Mouse (Mus musculus): ENCODE data around the gene Rgl2. TPM values are rescaled to one million over a fixed set of nuclear protein-coding genes. Genes with fewer than 3 reads are reported as not detected.

Rgl2 gene
- total RNA-seq, 2 experiments from 2014 or later, result 54.7 to 58.6 TPM

DNA sequence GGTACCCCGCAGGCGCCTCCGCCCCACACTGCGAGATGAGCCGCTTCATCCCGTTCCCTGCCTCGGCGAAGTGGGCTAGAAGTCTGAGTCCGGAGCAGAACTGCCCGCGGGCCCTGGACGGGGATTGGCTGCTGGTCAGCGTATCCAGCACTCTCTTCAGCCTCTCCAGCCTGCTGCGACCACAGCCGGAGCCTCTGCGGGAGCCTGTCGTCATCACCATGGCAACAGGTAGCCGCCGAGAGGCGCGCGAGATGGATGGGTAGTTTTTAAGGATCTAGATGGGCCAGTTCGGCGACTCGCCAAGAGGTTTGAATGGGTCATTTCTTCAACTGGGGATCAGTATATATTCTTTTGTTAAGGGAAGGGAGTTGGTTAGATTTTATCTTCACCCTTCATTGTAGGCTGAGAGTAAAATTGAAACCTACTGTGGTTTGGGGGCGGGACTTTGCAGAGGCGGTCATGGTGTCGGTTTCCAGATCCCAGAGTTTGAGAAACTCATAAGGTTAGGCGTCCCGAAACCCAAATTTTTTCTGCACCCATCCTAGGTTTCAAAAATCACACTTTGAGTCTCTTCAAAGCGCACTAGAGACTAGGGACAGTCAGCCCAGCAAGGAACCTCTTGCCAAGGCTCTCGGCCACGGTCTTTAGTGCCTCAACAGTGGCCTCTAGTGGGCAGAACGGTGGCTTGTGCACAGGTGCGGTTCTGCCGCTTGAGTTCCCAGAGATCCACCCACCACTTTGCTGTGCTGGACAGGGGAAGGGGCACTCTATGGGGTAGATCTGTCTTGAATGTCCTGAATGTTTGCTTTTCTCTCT is 8.9 kb upstream of the Rgl2 start:
- intact Hi-C loops (cut with DNase I), result loop anchor here (1.0 kb wide), 1 partner anchor 22 kb away; no protein-coding TSS in a partner anchor
- peak; percentile 86 to 91 for DNase-seq

DNA sequence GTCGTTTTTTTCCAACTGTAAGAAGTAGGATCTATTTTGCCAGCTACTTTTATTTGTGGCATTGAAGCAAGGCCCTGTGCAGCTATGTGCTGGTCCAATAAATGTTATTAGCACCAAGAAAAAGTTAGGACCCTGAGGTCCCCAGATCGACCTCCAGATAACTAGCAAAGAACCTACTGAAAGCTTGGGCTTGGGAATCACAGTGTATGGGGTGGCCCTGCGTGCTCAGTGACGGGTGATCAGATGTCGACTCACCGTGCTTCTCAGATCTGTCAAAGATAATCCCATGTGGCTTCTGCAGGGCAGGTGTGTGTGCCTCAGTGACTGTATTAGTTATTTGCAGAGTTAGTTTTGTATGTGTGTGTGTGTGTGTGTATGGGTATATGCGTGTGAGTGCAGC is 8.0 kb upstream of the Rgl2 start:
- intact Hi-C loops (cut with DNase I), result loop anchor here (1.0 kb wide), 1 partner anchor 23 kb away; no protein-coding TSS in a partner anchor
- DNase-seq, result no peak

DNA sequence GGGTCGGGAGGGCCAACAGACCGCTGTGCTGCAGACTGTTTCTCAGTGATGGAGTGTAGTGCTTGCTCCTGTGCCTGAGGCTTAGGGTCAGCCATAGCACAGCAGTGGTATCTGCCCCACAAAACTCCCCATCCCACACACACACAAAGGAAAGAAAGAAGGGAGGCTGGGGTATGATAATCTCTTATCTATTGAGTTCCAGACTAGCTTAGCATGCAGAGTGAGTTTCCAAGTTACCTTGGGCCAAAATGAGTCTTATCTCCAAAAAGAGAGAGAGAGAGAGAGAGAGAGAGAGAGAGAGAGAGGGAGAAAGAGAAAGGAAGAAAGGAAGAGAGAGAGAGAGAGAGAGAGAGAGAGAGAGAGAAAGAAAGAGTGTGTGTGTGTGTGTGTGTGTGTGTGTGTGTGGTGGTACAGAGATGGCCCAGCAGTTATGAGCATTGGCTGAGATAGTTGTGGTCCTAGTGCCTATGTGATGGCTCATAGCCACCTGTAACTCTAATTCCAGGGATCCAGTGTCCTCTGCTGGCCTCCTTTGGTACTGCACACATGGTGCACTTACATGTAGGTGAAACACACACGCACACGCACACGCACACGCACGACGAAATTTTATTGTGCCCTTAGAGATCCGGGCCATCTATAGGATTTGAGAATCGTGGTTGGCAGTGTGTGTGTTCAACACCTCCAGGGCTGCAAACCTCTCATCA is 4.6 kb upstream of the Rgl2 start:
- intact Hi-C loops (cut with DNase I), result loop anchor here (2.0 kb wide), 1 partner anchor 30 kb away; no protein-coding TSS in a partner anchor
- DNase-seq, result peak in 1 of 2 experiments; percentile 52

DNA sequence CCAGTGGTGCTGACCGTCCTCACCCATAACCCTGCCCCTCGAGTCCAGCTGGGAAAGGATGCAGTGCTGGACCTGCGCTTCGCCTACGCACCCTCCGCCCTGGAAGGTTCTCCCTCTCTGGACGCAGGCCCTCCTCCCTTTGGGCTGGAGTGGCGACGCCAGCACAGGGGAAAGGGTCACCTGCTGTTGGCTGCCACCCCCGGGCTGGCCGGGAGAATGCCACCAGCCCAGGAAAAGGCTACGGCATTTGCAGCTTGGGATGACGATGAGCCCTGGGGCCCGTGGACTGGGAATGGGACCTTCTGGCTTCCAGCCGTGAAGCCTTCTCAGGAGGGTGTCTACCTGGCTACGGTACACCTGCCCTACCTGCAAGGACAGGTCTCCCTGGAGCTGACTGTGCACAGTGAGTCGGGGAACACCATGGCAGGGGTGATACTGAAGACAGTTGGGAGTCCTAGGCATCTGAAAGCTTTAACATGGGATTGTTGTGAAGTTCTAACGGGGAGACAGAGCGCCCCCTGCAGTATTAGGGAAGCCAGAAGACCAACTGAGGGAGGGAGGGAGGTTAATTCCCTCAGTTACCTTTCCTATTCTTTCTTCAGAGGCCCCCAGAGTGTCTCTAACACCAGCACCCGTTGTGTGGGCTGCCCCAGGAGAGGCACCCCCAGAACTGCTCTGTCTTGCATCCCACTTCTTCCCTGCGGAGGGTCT is 3.8 kb upstream of the Rgl2 start:
- DNase-seq, result no peak
- intact Hi-C loops (cut with DNase I), result loop anchor here (2.0 kb wide), 1 partner anchor 31 kb away; no protein-coding TSS in a partner anchor

DNA sequence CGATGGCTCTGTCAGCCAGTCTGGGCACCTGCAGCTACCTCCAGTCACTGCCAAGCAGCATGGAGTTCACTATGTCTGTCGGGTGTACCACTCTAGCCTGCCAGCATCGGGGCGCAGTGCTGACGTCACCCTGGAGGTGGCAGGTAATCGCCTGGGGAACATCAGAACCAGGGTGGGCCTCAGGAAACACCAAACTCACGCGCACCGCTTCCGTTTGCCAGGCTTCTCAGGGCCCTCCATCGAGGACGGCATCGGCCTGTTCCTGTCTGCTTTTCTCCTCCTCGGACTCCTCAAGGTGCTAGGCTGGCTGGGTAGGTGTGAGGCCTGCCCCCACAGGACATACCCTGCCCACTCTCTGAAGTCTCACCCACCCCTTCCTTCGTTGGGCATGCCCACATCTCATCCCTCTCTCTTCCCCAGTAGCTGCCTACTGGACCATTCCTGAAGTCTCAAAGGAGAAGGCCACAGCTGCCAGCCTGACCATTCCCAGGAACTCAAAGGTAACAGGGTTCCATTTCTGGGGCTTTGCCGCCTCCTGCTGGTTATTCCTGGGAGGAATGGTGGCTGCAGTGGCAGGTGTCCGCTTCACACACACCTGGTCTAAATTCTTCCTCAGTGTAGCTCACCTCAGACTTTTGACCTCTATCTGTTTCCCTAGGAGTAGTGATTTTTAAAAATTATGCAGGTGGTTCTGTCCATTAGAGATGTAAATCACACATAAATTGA is 3.0 kb upstream of the Rgl2 start:
- intact Hi-C loops (cut with DNase I), result no loop called here
- no peak for DNase-seq

DNA sequence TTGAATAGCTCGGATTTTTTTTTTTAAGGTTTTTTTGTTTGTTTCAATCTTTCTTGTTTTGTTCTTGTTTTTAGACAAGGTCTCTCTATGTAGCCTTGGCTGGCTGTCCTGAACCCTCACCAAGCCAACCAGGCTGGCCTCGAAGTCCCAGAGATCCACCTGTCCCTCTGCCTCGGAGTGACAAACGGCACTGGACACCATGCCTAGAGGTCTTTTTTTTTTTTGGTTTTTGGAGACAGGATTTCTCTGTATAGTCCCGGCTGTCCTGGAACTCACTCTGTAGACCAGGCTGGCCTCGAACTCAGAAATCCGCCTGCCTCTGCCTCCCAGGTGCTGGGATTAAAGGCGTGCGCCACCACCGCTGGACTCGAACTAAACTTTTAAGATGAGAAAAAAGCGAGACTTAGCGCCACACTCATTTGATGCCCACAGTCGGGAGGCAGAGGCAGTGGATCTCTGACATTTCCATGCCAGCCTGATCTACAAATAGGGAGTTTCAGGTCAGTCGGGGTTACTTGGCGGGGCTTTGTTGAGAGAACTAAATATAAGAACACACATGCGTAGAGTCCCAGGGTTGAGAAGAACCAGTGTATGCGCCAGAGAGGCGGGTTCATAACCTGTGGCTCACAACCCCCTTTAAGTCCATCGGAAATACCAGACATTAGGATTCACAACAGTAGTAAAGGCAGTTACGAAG is 944 bp upstream of the Rgl2 start:
- intact Hi-C loops (cut with DNase I), result no loop called here
- DNase-seq, result no peak

DNA sequence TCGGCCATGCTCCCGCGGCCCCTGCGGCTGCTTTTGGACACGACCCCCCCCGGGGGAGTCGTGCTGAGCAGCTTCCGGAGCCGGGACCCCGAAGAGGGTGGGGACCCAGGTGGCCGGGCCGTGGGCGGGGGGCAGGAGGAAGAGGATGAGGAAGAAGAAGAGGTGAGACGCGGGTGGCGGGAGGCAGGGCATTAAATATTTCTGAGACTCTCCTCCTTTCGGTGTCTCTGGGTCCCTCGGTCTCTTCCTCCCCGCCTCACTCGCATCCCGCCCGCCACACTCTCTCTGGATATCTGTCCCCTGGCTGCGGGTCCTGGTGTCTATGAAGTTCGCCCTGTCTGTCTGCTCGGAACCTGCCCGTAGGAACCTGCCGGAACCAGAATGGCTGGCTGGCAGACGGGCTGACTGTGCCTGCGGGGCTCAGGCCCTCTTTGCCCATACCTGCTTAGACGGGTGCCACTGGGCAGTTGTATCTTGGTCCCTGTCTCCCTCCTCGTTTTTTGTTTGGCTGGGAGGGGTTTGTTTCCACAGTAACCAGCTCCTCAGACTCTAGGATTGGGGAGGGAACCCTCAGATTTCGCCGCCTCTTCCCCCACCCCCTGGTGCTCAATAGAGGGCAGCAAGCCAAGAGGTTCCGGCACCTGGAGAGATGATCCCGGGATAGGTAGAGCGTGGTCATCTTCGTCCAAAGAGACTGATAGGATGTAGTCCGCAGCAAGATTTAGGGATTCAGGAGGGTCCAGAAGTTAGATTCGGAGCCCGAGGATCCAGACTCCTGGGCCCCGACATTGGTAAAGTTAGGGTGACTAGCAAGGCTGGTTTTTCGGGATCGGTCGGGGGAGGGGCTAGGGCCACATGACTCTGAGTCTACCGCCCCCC is 1.2 kb downstream of the Rgl2 start:
- peak; percentile 51 to 55 for DNase-seq
- intact Hi-C loops (cut with DNase I), result no loop called here

DNA sequence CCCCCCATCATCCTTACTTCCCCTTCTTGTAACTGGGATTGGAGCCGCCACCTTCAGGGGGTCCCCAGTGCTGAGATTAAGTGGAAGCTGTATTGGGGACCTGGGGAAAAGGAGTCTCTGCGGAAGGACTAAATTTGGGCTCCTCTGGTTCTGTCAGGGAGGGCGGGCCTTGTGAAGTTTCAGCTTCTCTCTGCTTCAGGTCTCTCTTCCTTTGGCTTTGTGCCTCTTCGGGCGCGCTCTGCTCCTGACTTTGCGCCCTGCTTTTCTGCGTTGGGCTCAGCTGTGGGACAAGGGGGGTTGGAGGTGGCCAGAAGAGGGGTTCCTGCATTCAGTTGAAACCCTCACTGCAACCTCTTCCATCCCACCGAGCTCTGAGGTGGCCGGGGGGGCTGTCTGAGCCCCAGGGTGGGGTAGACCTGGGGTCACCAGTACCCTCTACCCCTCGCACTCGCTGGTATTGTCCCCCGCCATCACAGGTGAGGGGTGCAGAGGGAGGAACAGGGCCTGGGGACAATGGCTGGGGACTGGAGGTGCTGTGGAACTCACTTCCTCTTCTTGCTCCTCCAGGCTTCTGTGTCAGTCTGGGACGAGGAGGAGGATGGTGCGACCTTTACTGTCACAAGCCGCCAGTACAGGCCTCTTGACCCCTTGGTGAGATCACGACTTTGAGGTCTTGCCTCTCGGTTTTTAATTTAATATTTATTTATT is 2.0 kb downstream of the Rgl2 start:
- DNase-seq, result no peak

DNA sequence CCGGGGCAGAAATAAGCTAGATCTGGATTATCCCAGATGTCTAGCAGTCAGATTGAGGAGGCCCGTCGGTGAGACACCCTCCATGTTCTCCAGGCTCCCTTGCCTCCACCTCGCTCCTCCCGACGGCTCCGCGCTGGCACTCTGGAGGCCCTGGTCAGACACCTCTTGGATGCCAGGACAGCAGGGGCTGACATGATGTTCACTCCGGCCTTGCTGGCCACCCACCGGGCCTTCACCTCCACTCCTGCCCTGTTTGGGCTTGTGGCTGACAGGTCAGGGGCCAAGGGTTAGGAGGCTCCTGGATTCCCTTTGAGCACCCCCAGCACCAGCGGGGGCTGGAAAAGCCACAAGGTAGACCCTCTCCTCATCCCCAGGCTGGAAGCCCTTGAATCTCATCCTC is 2.6 kb downstream of the Rgl2 start:
- no peak for DNase-seq
- intact Hi-C loops (cut with DNase I), result no loop called here

More for the DNA sequence above, 2.0 kb downstream of the Rgl2 start:
- intact Hi-C loops (cut with DNase I), result no loop called here

DNA sequence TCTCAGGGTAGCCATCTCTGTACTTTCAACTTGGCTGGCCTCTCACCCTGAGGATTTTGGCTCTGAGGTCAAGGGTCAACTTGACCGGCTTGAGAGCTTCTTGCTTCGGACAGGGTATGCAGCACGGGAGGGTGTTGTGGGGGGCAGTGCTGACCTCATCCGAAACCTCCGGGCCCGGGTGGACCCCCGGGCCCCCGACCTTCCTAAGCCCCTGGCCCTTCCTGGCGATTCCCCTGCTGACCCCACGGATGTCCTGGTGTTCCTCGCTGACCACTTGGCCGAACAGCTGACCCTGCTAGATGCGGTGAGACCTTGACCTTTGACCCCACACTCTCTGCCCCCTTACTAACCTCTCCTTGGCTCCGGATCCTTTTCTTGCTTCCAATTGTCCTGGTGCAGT is 3.1 kb downstream of the Rgl2 start:
- intact Hi-C loops (cut with DNase I), result no loop called here

DNA sequence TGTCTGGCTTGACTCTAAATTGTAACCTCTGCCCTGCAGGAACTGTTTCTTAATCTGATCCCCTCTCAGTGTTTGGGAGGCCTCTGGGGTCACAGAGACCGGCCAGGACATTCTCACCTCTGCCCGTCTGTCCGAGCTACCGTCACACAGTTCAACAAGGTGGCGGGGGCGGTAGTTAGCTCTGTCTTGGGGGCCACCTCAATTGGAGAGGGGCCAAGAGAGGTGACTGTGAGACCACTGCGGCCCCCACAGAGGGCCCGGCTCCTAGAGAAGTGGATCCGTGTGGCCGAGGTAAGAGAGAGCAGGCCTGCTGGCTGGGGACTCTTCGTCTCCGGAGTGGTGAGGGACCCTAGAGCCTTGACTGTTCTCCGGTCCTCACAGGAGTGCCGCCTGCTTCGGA is 3.6 kb downstream of the Rgl2 start:
- intact Hi-C loops (cut with DNase I), result no loop called here
- no peak for DNase-seq

More for the DNA sequence above, 3.1 kb downstream of the Rgl2 start:
- no peak for DNase-seq

DNA sequence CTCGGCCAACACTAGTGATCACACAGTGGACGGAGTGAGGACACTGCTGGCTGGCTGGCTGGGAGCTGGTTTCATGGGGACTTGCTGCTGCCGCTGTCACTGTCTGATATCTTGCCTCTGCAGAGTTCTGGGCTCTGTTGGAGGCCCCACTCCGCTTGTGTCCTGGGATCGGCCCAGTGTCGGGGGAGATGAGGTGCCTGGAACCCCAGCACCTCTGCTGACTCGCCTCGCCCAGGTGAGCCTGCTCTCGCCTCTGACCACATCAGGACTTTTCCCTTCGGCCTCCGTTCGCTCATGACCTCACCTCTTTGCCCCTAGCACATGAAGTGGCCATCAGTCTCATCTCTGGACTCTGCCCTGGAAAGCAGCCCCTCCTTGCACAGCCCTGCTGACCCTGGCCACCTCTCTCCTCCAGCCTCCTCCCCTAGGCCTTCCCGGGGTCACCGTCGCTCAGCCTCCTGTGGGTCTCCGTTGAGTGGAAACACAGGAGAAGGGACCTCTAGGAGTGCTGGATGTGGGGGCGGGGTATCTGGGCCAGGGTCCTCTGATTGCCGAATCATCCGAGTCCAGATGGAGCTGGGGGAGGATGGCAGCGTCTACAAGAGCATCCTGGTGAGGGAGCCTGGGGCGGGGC is 6.2 kb downstream of the Rgl2 start:
- intact Hi-C loops (cut with DNase I), result no loop called here
- no peak for DNase-seq

DNA sequence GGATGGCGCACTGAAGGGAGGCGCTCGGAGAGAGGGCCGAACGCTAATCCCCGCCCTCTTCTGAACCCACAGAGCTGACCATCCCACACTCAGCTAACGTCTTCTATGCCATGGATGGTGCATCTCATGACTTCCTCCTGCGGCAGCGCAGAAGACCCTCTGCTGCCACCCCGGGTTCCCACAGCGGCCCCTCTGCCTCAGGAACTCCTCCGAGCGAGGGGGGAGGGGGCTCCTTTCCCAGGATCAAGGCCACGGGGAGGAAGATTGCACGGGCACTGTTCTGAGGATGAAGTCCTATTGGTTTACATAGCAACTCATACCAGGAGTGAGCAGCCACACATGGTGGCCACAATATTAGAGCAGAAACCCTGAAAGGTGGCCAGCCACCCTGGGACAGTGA is 7.7 kb downstream of the Rgl2 start:
- intact Hi-C loops (cut with DNase I), result no loop called here
- DNase-seq, result no peak

DNA sequence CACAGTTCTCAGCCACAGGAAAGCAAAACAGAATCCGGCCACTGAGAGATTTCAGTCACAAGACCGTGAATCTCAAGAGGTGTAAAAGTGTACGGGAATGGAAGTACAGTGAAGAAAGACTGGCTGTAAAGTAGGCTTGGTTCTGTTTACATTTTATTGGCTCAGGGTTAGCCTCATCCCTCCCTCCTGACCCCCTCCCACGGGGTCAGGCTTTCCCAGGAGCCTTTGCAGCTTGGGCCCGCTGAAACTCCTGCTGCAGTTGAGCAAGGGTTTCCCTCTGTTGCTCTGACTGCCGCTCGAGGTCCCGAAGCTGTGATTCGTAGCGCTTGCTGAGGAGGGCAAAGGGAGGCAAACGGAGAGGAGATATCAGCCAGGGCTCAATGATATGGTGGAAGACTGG is 9.4 kb downstream of the Rgl2 start:
- intact Hi-C loops (cut with DNase I), result no loop called here
- DNase-seq, result no peak

DNA sequence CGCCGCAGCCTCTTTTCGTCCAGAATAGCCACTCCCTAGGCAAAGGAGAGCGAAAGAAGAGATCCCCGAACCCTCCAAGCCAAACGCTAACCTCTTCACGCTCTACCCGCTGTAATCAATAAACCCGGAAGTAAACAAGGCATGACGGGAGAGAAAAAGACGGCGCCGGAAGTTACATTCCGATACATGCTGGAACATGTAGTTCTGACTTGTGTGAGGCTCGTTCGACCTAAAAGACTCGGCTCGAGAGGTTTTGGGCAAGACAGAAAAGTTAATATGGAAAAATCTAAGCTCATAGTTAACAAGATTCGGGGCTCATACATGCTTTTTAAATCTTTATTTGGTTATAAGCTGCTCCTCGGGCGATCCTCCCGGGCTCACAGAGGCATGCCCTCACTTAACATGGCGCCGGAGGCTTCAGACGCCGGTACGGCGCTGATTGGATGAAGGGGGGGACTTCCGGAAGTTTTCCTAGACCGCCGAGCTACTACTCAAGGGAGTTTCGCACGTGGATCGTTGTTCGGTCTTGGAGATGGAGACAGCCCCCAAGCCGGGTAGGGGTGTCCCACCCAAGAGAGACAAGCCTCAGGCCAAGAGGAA is 11.0 kb downstream of the Rgl2 start, which contains the start of the genes Pfdn6 and Wdr46:
Gene Pfdn6, minus strand, starts transcription at position 138 of the 600 bp plus-strand sequence.
Gene Wdr46, plus strand, starts transcription at position 455 of the 600 bp plus-strand sequence.
- intact Hi-C loops (cut with DNase I), result no loop called here
- DNase-seq, result peak; percentile 86 to 92

DNA sequence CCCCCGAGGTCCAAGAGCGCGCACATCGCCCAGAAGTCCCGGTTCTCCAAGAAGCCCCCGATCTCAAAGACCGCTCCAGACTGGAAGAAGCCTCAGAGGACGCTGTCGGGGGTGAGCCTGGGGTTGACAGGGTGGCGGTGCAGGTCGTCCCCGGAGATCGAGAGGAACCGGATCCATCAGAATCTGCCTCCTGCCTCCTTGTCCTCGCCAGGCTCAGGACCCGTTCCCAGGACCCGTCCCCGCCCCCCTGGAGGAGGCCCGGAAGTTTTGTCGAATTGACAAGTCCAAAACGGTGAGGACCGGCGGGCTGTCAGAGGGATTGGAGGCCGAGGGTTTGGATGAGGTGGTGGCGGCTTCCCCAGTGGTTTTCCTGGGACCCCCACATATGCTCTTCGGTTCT is 11.6 kb downstream of the Rgl2 start:
- intact Hi-C loops (cut with DNase I), result no loop called here
- no peak for DNase-seq

DNA sequence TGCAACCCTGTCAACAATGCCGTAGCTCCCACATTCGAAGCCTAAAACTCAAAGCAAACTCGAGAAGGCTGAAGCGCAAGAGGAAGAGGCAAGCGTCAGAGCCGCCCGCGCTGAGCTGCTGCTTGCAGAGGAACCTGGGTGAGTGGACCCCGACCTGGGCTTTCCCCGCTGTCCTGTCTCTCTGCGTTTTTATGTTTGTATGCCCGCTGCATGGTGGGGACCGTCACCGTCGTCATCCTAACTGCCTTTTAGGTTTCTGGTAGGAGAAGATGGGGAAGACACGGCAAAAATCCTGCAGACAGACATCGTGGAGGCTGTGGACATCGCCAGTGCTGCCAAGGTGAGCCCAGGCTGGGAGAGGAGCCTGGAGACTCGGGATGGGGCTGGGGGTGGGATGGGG is 12.0 kb downstream of the Rgl2 start:
- intact Hi-C loops (cut with DNase I), result no loop called here
- DNase-seq, result no peak

All from heart, postnatal 14 days (tissue).